Mouse (Mus musculus) stomach, postnatal 0 days (tissue): Measurements from ENCODE around the gene C330007P06Rik. TPM values are rescaled to one million over a fixed set of nuclear protein-coding genes. Genes with fewer than 3 reads are reported as not detected.

Experiments
- ATAC-seq: fragments of 200-750 bp; cut with Nextera tagmentation; 2 replicates; pipeline ENCODE4 v1.8.0; 2017; ENCODE audit not compliant: low FRiP score, low TSS enrichment
- DNase-seq: peaks from one replicate; pipeline ENCODE4 v3.0.0-alpha.2; 2016; ENCODE audit warnings: low spot score
- H3K27ac ChIP-seq: fragments of 300-500 bp; sonication (generic); replicated peaks from 2 replicates; pipeline ENCODE4 v1.5.1; 2014; ENCODE audit warnings: mild to moderate bottlenecking, control low read depth
- H3K27me3 ChIP-seq: fragments of 300-500 bp; sonication (generic); 2 replicates; pipeline ENCODE4 v1.6.1; 2014; ENCODE audit warnings: low read length; ENCODE audit not compliant: control insufficient read depth, insufficient read depth
- H3K36me3 ChIP-seq: fragments of 300-500 bp; sonication (generic); 2 replicates; pipeline ENCODE4 v1.6.1; 2014; ENCODE audit warnings: low read length, mixed read lengths; ENCODE audit not compliant: control insufficient read depth, insufficient read depth
- H3K4me1 ChIP-seq: fragments of 300-500 bp; sonication (generic); replicated peaks from 2 replicates; pipeline ENCODE4 v1.6.1; 2014; ENCODE audit warnings: antibody characterized with exemption; ENCODE audit not compliant: control insufficient read depth, insufficient read depth
- H3K4me2 ChIP-seq: fragments of 300-500 bp; sonication (generic); replicated peaks from 2 replicates; pipeline ENCODE4 v1.6.1; 2014; ENCODE audit warnings: low read depth, mild to moderate bottlenecking, control low read depth, moderate library complexity
- H3K4me3 ChIP-seq: fragments of 300-500 bp; sonication (generic); 2 replicates; pipeline ENCODE4 v1.5.1; 2014; ENCODE audit warnings: low read depth, low read length, control low read depth
- H3K9ac ChIP-seq: fragments of 300-500 bp; sonication (generic); 2 replicates; pipeline ENCODE4 v1.6.1; 2014; ENCODE audit warnings: mild to moderate bottlenecking, low read length, control low read depth, mixed read lengths
- H3K9me3 ChIP-seq: fragments of 300-500 bp; sonication (generic); 2 replicates; pipeline ENCODE4 v1.6.1; 2016; ENCODE audit warnings: low read length; ENCODE audit not compliant: control insufficient read depth
- CTCF ChIP-seq: IDR thresholded peaks from 2 replicates; pipeline ENCODE4 v1.5.1; 2016; ENCODE audit warnings: antibody characterized with exemption, low read depth, mild to moderate bottlenecking, moderate library complexity
- EP300 ChIP-seq: optimal IDR thresholded peaks from 2 replicates; pipeline ENCODE3; 2016; ENCODE audit warnings: antibody characterized with exemption
- WGBS: fragments of 180-500 bp; shearing (Covaris S2); extraction: QIAGEN DNeasy Blood & Tissue Kit; methylation state at CpG from one replicate; pipeline ENCODE4 v1.1.7; 2014; 5-methylcytosine and 5-hydroxymethylcytosine counted together
- polyA plus RNA-seq: library from polyadenylated mRNA; unstranded; fragments of >200 nt; fragmentation: Nextera tagmentation; extraction: Ambion mirVana; gene quantifications from 2 replicates; pipeline ENCODE4 v1.2.1, GENCODE M21; 2015

C330007P06Rik gene
- polyA plus RNA-seq, 1 experiment from 2014 or later = 14.6 TPM

DNA sequence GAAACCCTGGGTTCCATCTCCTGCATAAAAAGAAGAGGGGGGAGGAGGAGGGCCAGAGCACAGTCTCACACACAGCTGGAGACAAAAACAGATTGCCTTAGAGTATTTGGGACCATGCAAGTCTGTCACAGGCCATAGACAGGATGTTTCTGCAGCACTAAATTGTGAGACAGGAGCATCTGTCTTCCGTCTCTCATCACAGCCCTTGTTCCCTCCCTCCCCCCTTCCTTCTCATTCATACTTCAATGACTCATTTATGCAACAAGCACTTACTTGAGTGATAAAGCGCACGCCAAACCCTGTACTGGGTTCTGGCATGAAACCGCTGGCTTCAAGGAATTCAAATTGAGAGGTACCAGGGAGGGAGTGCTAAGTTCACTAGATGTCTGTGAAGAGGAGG is 42.3 kb downstream of the C330007P06Rik start:
- H3K4me2 ChIP-seq = no peak overlapping the region
- no peak overlapping the region for H3K27ac ChIP-seq
- H3K36me3 ChIP-seq = no peaks in the 10 kb centered on the region
- DNase-seq (no peak), ATAC-seq (no peak; the same call in 1 of the 2 replicates)
- no peak overlapping the region for H3K9ac ChIP-seq
- no peaks in the 10 kb centered on the region for H3K4me1 ChIP-seq
- WGBS = 52% methylated on average over 4 of the region's 4 CpGs
- H3K4me3 ChIP-seq = no peak overlapping the region
- no peaks in the 10 kb centered on the region for H3K27me3 ChIP-seq
- no peaks in the 10 kb centered on the region for H3K9me3 ChIP-seq
- TF ChIP-seq CTCF (no peak), EP300 (no peak)

DNA sequence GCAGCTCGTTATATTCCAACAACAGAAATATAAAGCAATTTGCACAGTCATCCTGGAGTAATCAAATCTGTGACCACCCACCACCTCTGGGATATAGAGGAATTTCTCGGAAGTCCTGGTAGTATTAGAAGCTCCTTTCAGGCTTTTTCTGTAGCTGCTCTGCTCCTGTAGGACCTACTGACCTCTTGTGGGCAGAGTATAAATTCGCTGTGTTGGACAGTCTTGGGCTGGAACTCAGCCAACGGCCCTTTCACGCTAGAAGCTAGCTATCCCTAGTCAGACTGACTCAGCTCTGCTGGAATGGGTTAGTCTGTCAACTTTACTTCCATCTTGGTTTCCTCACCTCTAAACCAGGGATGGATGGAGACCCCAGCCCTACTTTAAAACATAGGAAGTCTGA is 43.6 kb downstream of the C330007P06Rik start:
- Histone ChIP-seq H3K9me3 (no peaks in the 10 kb centered on the region), H3K27me3 (no peaks in the 10 kb centered on the region), H3K4me1 (no peaks in the 10 kb centered on the region), H3K36me3 (no peaks in the 10 kb centered on the region), H3K27ac (no peak overlapping the region), H3K4me2 (no peak overlapping the region), H3K4me3 (no peak overlapping the region), H3K9ac (no peak overlapping the region)
- 35% methylated on average over 5 of the region's 5 CpGs for WGBS
- no peak for TF ChIP-seq EP300
- TF ChIP-seq CTCF = peak; percentile 65
- ATAC-seq = peak; percentile 62; the same call in 1 of the 2 replicates
- peak; percentile 68 for DNase-seq

GRCm38 (mm10) chrX:36826873-36827272 is 47.0 kb downstream of the C330007P06Rik start:
- Histone ChIP-seq H3K9me3 (no peaks in the 10 kb centered on the region), H3K4me1 (no peaks in the 10 kb centered on the region), H3K36me3 (no peaks in the 10 kb centered on the region), H3K4me2 (no peak overlapping the region), H3K27me3 (no peaks in the 10 kb centered on the region), H3K4me3 (no peak overlapping the region), H3K27ac (no peak overlapping the region), H3K9ac (no peak overlapping the region)
- WGBS = 79% methylated on average over 4 of the region's 5 CpGs
- TF ChIP-seq EP300 = no peak
- no peak for TF ChIP-seq CTCF
- DNase-seq (no peak), ATAC-seq (no peak)

- no peaks in the 10 kb centered on the region for H3K27me3 ChIP-seq
- no peak overlapping the region for H3K9ac ChIP-seq
- no peaks in the 10 kb centered on the region for H3K36me3 ChIP-seq
- peak; percentile 80 for ATAC-seq
- peak; percentile 70 for DNase-seq
- H3K4me1 ChIP-seq = no peaks in the 10 kb centered on the region
- TF ChIP-seq CTCF (no peak), EP300 (no peak)
- no peaks in the 10 kb centered on the region for H3K9me3 ChIP-seq
- peak overlapping the region; percentile 18; the same call in 1 of the 2 replicates for H3K27ac ChIP-seq
- WGBS = 30% methylated on average over 2 of the region's 2 CpGs
- H3K4me3 ChIP-seq = no peak overlapping the region
- no peak overlapping the region for H3K4me2 ChIP-seq
Observed at GRCm38 (mm10) chrX:36825032-36825431, 48.9 kb downstream of the C330007P06Rik start.

GRCm38 (mm10) chrX:36823932-36824711 is 49.8 kb downstream of the C330007P06Rik start:
- DNase-seq (no peak), ATAC-seq (peak; percentile 88)
- 71% methylated on average over 10 of the region's 10 CpGs for WGBS
- H3K4me1 ChIP-seq = no peaks in the 10 kb centered on the region
- no peak overlapping the region for H3K9ac ChIP-seq
- no peaks in the 10 kb centered on the region for H3K27me3 ChIP-seq
- no peak for TF ChIP-seq CTCF
- no peak for TF ChIP-seq EP300
- no peaks in the 10 kb centered on the region for H3K36me3 ChIP-seq
- H3K4me3 ChIP-seq = no peak overlapping the region
- H3K27ac ChIP-seq = peak overlapping the region; percentile 30; the same call in 1 of the 2 replicates
- no peaks in the 10 kb centered on the region for H3K9me3 ChIP-seq
- H3K4me2 ChIP-seq = no peak overlapping the region

DNA sequence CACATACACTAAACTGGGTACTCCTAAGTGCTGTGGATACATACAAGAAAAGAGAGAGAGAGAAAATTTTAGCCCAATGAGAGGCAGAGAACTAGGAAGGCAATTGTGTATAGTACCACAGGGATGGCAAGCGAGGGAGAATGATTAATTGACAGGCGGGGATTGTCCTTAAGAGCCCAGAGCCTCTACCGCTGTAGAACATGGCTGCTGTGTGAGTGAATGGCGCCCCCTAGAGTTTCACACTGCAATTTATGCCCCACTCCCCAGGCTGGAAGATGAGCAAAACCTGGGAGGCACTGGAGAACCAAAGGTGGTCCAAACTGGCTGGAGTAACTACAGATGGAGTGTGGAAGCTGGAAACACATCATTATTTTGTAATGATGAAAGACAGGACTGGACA is 53.7 kb downstream of the C330007P06Rik start:
- peak; percentile 79 for TF ChIP-seq CTCF
- no peak for TF ChIP-seq EP300
- Histone ChIP-seq H3K9me3 (no peaks in the 10 kb centered on the region), H3K27me3 (no peaks in the 10 kb centered on the region), H3K9ac (no peak overlapping the region), H3K4me3 (no peak overlapping the region), H3K4me2 (no peak overlapping the region), H3K4me1 (no peaks in the 10 kb centered on the region), H3K27ac (no peak overlapping the region), H3K36me3 (no peaks in the 10 kb centered on the region)
- peak; percentile 42 for ATAC-seq
- peak; percentile 58 for DNase-seq
- 18% methylated on average over 4 of the region's 4 CpGs for WGBS
